Mouse (Mus musculus) yolk sac, embryonic 10.5 days (tissue): Measurements from ENCODE around the gene Zfp84.

Experiments used
- DNase-seq: peaks from one replicate; pipeline ENCODE4 v3.0.0-alpha.2; 2017; ENCODE audit warnings: low spot score

Gene Zfp84

DNA sequence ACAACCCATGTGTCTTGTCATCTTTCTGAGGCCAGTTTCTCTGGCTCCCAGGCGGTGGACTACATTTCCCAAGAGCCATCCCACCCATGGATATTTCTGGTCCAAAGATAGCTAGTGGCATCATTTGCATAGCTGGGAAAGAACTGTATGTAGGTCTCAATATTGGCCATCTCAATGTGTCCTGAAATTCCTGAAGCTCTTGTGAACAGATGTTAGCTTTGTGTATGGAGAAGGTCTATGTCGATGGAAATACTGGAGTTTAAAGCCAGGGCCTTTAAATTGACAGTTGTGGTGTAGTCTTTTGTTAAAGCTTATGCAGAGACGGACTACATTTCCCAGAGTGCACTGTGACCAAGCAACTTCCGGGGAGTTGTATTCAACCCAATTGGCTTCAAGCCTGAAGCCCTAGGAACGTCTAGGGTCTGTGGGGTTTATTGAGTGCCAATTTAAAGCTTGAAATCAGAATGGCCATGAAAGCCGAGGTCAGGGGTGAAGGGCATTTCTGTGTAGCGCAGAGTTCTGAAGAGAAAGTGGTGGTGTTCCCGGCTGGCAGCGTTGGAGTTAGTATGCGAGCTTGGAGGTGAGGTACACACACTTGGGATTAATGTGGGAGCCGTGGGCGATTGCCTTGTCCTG, 50.4 kb downstream of the Zfp84 start:
- peak; percentile 84 for DNase-seq

DNA sequence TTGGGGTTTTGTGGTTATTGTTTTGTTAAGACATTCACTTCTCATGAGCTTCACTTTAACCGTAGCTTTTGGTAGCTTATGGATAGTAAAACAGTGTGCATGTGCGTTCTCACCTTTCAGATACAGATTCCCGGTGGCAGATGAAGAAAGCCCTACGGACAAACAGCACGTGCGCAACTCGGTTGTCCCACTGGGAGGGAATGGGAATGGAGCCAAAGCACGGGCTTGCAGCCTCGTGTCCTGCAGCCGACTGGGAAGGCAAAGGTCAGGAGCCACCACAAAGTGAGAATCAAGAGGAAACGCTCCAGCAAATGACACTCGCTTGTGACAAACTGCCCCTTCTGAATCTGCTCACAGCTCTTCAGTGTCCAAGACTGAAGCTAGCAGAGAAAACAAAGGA, 59.6 kb downstream of the Zfp84 start:
- no peak for DNase-seq
